Mouse (Mus musculus): ENCODE measurements around the gene Bbof1.

Gene Bbof1

DNA sequence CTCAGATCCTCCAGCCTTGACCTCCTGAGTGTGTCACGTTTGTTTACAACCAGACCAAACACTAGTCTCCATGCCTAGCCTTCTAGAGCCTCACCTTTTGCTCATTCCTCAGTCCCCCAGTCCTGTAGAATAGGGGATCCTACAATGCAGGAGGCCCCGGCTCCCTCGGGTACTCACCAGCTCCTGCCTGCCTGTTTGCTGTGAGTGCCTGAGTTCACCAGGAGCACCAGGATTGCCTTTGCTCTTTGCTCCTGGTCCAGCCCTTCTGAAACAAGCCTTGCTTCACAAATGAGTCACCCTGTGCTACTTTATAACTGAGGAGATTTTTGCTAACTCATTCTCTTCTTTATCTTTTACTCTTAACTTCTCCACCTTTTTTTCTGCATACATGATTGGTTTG lies 8.2 kb upstream of the Bbof1 start:
- no peak for DNase-seq

DNA sequence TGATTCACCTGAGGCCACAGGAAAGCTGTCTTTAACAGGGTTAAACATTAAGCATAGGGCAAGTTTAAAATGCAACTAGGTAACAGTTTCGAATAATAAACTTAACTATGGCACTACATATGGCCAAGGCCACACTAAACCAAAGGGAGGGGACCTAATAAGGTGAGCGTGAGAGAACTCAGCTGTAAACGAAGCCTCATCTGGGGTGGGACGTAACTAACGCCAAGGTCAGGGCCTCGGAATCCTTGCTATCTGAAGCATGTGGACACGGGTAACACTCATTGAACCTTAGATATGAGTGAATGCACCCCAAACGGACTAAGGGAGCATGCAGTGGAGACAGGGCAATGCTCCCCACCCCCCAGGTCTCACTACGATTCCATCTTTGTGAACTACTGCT lies 5.9 kb upstream of the Bbof1 start:
- no peak for DNase-seq

DNA sequence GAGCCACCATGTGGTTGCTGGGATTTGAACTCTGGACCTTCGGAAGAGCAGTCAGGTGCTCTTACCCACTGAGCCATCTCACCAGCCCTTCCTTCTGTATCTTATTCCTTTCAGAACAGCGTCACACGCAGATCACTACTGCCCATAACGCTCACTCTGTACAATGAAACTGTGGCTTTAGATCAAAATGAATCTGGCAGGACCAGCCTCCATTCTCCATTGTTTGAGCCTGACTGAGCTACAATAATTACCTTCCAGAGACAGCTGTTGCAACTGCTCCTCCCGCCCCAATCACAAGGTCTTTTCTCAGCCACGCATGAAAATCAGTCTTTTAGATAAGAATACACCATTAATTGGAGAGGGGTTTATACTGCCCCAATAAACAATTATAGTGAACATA lies 4.3 kb upstream of the Bbof1 start:
- DNase-seq: no peak

DNA sequence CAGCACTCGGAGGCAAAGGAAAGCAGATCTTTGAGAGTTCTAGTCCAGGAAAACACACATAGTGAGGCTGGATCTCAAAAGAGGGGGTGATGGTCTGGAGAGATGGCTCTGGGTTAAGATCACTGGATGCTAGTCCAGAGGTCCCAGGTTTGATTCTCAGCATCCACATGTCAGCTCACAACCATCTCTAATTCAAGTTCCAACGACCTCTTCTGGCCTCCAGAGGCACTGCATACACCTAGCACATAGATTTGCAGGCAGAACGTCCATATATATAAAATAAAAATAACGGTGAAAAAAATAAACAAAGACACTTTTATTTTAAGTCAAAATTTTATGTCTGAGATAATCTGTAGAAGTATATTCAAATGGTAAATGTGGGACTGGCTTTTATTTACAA lies 1.6 kb upstream of the Bbof1 start:
- DNase-seq: no peak

DNA sequence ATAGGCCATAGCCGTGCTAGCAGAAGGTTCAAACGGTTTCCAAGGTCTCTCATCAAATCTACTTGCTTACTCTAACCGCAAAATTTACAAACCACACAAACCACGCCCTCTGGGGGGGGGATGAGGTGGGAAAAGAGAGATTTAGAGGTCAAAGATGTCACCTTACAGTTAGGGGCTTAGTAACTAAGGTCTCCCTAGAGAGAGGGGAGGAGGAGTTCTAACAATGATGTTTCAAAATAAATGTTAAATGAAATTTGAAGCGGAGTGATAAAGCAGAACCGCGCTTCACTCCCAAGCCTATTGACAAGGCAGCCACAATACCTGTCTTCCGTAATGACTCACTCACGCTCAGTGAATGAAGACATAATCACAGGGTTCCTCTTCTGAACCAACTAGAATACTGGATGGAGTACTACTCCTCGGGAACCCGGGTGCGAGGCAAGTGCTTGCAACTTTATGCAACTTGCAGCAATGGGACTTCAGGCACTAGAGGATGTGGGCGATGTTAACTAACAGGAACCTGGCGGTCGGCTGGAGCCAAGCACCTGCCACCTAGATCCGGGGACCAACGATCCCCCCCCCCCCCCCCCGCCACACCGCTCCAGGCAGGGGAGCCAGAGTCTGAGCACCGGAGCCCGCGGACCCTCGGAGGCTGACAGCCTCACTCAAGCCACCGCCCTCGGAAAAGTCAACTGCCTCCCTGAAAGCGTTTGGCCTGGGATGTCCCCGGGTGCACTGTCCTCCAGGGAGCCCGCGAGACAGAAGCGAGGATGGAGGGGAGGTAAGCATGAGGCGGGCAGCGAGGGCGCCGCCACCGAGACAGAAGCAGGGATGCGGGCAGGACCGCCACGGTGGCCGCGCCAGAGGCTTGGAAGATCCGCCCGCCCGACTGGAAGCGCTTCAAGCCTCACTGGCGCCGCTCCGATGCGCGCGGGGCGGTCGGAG lies 725 bp upstream of the Bbof1 start:
- DNase-seq: peak; percentile 59

DNA sequence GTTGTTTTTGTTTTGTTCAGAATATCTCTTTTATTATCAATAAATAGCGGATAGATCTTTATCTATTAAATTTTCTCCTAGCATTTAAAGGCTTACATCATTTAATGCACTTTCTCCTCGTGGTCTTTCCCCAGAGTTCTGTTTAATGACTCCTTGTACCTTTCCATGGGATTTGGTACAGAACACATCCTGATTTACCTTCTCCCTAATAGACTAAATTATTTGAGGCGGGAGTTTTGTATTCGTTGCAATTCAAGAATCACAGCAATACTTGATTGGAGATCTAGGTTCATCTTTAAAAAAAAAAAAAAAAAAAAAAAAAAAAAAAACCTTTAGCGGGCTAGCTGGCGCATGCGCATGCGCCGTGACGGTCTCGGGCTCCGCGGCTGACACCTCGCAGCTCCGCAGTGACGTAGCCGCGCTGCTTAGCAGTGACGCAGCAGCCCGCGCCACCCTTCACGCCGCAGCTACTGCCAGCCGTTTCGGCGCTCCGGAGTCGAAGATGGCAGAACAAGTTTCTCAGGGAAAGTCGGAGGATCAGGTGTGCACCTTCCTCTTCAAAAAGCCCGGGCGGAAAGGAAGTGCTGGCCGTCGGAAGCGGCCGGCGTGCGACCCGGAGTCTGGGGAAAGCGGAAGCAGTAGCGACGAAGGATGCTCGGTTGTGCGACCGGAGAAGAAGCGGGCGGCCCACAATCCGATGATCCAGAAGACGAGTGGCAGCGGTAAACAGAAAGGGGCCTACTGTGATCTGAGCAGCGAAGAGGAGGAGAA lies 8.1 kb downstream of the Bbof1 start, which contains the start of gene Rnf113a2:
Gene Rnf113a2, plus strand, starts transcription at position 363 of the 771 bp plus-strand sequence.
- DNase-seq: peak; percentile 88

DNA sequence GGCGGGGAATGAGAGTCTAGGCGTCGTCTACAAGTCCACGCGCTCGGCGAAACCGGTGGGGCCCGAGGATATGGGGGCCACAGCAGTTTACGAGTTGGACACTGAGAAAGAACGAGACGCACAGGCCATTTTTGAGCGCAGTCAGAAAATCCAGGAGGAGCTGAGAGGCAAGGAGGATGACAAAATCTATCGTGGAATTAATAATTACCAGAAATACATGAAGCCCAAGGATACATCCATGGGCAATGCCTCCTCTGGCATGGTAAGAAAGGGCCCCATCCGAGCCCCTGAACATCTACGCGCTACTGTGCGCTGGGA lies 8.7 kb downstream of the Bbof1 start:
- no peak for DNase-seq

DNA sequence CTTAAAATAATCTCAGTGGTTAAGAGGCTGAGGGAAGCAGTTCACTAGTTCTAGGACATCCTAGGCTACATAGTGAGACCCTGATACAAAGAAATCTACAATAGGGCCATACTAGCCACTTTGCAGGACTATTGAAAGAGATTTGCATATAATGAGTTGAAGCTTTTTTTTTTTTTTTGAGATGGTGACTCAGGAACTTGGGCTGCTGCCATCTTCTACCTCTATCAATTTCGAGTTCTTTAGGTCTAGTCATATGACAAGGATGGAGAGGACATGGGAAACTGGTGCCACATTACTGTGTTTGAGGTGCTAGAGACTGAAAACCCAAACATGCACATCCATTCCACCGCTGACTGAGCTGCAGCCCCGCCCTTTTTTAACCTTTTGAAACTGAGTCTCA lies 15.1 kb downstream of the Bbof1 start:
- no peak for DNase-seq

DNA sequence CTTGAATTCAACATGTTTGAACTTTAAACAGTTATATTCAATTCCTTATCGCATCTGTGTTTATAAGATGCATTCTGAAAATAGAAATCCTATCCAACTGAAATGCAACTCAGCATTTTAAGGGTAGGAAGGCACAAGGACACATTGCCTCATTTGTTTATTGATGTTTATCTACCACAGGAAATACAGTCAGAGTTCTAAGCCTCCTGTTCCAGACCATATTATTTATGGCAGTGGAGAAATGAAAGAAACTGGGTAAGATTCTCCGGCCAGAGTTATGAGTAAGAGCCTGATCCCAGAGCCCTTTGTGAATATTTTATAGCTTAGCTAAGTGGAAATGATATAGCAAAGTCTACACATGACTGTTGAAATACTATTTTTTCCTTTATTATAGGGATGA lies 21.0 kb downstream of the Bbof1 start:
- DNase-seq: no peak

DNA sequence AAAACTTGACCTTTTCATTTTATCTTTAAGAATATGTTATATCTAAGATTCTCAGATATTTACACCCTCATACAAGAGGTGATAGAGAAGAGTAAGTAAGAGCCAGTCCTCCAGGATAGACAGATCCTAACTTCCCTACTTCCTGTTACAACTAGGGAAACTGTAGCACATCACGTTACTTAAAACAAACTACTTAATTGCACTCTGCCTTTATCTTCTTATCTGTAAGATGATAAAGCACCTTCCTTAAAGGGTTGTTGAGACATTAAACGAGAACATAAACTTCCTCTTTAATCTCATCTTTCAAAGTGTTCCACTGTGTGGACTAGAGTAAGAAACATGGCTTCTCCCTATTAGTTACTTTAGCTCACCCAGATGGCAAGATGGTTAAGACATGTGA lies 29.8 kb downstream of the Bbof1 start:
- DNase-seq: no peak

DNA sequence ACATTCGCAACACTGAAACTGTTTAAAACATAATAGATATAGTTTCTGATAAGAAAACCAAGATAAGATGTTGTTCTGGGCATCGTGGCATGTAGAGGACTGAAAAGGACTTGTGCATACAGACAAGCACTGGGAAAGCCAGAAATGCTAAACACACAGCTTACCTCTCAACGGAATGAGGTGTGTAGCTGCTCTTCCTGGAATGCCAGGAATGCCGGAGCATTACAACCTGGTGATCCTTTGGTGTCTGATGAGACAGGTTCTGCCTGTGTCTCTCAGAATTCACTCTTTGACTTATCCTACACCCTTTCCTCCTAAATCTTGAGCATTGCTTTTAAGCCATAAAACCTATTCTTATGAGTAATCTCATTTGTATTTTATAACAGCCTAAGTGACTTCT lies 33.7 kb downstream of the Bbof1 start:
- no peak for DNase-seq

DNA sequence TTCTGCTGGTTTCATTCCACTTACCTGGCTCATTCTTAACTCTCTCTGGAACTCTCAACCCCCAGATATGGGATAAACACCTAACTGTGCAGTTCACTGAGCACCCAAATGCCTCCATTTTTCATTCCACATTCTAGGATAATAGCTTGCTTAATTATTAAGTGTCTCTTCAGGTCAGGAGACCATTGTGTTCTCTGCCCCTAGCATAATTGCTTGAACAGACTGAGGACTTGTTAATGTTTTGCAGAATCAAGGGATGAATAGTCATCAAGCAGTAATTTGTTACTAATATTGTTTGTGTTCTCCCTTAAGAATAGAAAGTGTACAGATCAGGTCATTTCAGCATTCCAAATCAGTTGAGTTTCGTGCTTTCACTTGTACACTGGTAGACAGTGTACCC lies 38.5 kb downstream of the Bbof1 start:
- DNase-seq: no peak

DNA sequence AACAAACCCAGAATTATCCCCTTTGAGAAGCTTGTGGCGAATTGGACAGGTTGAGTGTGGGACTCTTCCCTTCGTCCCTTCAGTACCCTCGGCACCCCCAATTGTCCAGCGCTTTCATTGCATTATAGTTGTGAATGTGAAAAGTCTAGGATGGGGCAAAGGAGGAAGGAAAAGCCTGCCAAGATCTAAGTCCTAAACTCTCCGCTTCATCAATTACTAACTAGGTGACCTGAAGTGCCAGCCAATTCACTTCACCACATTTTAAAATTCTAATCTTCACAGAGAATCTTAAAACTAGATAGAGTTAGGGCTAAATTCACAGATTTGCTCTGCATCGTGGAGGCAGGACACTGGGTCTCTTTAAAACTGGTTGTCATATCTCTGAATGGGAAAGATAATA lies 39.3 kb downstream of the Bbof1 start:
- no peak for DNase-seq

DNA sequence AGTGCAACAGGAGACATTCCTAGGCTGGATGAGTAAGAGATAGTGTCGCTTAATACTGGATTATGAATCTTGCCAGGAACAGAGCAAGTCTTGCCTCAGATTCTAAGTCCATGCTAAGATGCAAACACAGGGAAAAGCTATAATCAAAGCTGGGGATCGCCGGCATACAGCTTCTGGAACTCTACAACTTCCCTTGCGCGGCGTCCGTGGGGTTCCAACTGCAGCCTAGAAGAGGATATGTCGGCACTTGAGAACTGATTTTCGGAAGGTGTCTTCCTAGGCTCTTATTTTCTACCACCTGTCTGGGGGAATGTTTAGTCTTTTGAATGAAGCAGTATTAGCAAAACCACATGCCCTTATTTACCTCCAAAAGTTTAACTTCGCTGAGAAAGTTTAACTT lies 41.0 kb downstream of the Bbof1 start:
- no peak for DNase-seq

DNA sequence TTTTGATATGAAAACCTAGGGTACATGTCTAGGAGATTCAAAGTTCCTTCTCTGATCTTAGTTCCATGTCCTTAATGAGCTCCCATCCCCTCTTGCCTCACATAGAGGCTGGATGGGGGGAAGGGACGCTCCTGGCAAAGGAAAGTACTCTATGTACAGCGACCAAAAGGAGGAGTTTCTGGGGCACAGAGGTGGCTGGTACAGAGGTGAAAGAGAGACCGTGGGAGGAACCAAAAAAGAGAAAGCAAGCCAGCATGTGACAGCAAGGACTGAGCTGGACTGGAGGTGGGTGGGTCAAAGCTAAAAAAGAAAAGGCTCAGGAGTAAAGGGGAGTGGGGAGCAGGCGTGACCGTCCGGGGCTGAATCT lies 41.5 kb downstream of the Bbof1 start:
- DNase-seq: peak; percentile 71

DNA sequence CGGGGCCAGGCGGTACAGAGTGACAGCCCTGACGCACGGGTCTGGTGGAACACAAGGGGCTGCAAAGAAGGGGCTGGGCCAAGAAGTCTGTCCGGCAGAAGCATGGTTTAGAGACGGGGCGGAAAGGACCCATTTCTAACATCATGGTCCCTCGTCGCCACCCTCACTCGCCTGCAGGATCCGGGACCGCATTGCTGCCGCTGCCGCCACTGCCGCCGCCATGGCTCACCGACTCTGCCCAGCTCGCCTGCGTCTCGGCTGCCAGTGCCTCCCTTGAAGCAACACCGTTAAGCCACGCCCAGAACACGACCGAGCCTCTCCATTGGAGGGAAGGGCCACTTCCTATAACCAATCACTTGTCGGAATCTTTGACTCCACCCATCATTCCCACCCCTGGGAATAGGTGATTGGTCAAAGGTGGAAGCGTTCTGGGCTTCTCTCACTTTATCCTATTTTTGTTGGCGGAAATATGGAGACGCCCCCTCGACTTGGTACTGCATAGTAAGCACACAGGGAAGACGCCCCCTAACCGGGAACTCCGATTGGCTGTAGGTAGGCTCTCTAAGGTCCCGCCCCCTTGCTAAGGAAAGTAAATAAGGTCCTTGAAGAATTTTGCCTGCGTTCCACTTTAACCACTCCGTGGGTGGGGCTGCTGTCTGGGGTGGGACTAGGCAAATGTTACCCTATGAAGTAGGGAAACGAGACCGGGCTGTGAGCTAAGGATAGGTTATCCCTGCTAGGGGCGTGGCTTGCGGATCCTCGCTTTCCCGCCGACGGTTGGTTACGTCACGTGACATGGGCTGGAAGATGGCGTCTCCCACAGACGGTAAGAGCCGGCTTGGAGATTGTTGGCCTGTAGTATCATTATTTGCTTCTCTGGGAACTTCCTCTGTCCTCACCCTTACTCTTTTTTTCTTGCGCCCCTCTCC lies 42.1 kb downstream of the Bbof1 start, which contains the start of the genes Aldh6a1 and Lin52:
Gene Aldh6a1, minus strand, starts transcription at position 287 of the 929 bp plus-strand sequence.
Gene Lin52, plus strand, starts transcription at position 705 of the 929 bp plus-strand sequence.
- peak; percentile 100 for DNase-seq

DNA sequence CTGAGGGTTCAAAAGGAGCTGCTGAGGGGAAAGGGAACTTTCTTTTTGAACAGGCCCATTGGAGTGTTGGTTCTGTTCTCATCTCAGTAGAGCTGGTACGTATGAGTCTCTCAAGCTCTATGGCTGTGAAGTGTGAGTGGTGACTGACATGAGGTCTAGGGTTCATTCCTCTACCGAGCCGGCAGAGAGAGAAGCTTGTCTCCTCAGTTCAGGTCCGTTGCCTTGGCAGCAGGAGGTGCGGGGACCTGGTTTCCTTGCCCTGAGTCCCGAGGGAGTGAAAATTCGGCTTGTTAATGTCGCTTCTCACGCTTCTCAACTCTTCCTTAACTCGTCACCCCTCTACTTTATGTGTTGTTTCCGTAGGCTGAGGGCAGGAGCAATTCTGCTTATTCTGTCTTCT lies 42.9 kb downstream of the Bbof1 start:
- no peak for DNase-seq

DNA sequence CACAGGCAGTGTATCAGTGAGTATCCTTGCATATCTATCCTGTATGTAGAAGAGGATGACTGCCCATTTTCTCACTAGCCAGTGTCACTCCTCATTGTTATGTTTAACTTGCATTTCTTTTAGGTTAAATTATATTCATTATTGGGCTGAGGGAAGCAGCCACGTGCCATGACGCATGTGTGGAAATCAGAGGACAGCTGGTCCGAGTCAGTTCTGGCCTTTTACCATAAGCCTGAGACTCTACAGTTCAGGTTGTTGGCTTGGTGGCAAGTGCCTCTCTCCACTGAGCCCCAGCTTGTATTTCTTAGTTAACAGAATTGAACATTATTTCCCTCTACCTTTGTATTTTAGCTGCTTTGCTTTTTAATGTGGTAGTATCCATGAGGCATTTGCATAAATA lies 48.0 kb downstream of the Bbof1 start:
- no peak for DNase-seq

DNA sequence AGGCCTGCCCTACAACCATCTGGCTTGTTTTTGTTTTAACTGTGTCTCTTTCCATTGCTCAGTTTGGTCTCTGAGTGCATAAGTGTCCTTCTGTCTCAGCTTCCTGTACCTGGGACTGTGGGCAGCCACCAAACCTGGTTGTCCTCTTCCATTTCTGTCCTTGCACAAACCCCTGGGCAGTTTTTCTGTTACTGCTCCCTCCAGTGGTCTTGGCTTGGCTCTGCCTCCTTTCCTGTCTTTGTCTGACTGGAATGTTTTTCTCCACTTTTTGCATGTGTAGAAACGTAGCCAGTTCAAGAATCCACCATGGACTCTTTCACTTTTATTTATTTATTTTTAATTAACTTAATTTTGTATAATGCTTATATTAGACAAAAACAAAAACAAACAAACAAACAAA lies 51.0 kb downstream of the Bbof1 start:
- DNase-seq: no peak

DNA sequence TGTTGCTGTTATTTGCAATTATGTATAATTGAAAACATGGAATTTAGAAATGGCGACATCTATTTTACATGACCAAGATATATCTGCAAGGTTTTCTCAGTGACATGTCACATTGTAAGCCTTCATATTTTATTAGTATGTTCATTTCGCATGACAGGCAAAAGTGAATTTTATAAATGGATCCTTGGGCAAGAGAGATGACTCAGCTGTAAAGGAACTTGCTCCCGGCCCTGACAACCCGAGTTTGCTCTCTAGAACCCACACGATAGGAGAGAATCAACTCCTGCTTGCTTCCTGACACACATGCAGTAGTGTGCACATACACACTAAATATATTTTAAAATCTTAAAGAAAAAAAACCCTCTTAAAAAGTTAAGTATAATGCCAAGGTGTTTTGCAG lies 52.5 kb downstream of the Bbof1 start:
- DNase-seq: no peak

DNA sequence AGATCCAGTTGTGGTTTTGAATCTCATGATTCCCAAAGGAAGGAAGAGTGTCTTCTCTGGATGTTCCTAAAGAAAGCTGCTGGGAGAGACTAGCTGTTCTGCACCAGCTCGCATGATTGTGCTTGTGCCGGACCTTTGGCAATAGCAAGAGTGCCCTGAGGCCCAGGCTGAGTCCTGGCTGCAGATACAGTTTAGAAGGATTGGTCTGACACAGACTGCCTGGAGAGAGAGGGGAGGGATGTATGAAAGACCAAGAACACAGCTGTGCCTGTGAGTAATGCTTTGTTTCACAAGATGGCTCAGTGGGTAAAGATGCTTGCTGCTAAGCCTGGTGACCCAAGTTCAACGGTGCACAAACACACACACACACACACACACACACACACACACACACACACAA lies 54.0 kb downstream of the Bbof1 start:
- no peak for DNase-seq

DNA sequence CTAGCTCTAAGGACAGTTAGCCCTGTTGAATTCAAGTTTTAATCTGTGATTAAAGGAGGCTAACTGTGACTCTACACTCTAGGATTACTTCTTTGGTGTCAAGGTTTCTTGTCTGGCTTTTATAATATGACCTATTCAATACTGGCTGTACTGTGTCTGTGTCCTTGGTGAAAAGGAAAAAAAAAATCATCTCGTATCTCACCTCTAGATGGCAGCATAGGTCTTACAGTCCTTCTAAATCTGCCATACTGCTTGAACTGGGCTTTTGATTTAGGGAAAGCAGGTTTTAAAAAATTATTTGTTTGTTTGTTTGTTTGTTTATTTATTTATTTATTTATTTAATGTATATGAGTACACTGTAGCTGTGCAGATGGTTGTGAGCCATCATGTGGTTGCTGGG lies 59.8 kb downstream of the Bbof1 start:
- peak; percentile 74 for DNase-seq

DNA sequence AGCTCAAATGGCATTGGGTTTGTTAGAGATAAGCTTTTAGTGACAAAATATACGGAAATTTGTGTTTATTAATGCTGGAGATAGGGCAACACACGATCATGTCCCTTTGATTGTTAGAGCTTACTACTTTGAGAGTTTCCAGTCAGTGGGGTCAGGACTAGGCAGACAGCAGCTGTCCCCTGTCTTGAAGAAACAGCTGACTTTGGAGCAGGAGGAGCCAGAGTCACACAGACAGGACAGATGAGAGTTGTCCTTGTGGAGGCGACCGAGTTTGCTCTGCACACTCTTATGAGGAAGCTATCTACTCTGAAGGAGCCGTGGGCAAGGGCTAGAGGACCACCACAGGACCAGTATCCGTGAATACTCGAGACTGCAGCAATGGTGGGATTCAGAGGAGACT lies 70.1 kb downstream of the Bbof1 start:
- DNase-seq: no peak
